Mouse (Mus musculus) forebrain, embryonic 12.5 days (tissue): ENCODE data around the gene Dlx3. TPM values are rescaled to one million over a fixed set of nuclear protein-coding genes. Genes with fewer than 3 reads are reported as not detected.

Experiments
- ATAC-seq: fragments of 200-750 bp; cut with Nextera tagmentation; 2 replicates; pipeline ENCODE4 v1.8.0; 2017; ENCODE audit warnings: moderate TSS enrichment; ENCODE audit not compliant: low FRiP score
- H3K27ac ChIP-seq: fragments of 300-500 bp; sonication (generic); 2 replicates; pipeline ENCODE4 v1.5.1; 2016; ENCODE audit warnings: mild to moderate bottlenecking
- H3K27me3 ChIP-seq: fragments of 300-500 bp; sonication (generic); 2 replicates; pipeline ENCODE4 v1.6.1; 2016; ENCODE audit warnings: mild to moderate bottlenecking
- H3K36me3 ChIP-seq: fragments of 300-500 bp; sonication (generic); replicated peaks from 2 replicates; pipeline ENCODE4 v1.6.1; 2016; ENCODE audit warnings: mild to moderate bottlenecking
- H3K4me1 ChIP-seq: fragments of 300-500 bp; sonication (generic); 2 replicates; pipeline ENCODE4 v1.6.1; 2016
- H3K4me2 ChIP-seq: fragments of 300-500 bp; sonication (generic); 2 replicates; pipeline ENCODE4 v1.6.1; 2016; ENCODE audit warnings: mild to moderate bottlenecking, moderate library complexity
- H3K4me3 ChIP-seq: fragments of 300-500 bp; sonication (generic); replicated peaks from 2 replicates; pipeline ENCODE4 v1.5.1; 2016; ENCODE audit warnings: mild to moderate bottlenecking
- H3K9ac ChIP-seq: fragments of 300-500 bp; sonication (generic); 2 replicates; pipeline ENCODE4 v1.6.1; 2016; ENCODE audit warnings: mild to moderate bottlenecking
- H3K9me3 ChIP-seq: fragments of 300-500 bp; sonication (generic); 2 replicates; pipeline ENCODE4 v1.6.1; 2016
- WGBS: fragments of 180-500 bp; shearing (Covaris S2); methylation state at CpG from one replicate; pipeline ENCODE4 v1.1.7; 2016; 5-methylcytosine and 5-hydroxymethylcytosine counted together
- polyA plus RNA-seq: library from polyadenylated mRNA; unstranded; fragments of >200 nt; fragmentation: Nextera tagmentation; extraction: Ambion mirVana; gene quantifications from 2 replicates; pipeline ENCODE4 v1.2.1, GENCODE M21; 2016

The Dlx3 gene
- polyA plus RNA-seq: 1.0 and 1.1 TPM in 2 replicates

GRCm38 (mm10) chr11:95119990-95120632 lies at the start of gene Dlx3:
Gene Dlx3 (plus strand): TSS chr11:95120119.
- Histone ChIP-seq H3K27ac (no peak within 1 kb of the TSS), H3K4me2 (peak within 1 kb of the TSS; percentile 68), H3K9me3 (no peaks in the 10 kb centered on the region), H3K4me3 (peak within 1 kb of the TSS; percentile 41), H3K36me3 (no peaks in the 10 kb centered on the region), H3K9ac (peak within 1 kb of the TSS; percentile 47; the same call in 1 of the 2 replicates), H3K27me3 (peaks cover 86% of the 10 kb centered on the region), H3K4me1 (peaks cover 24% of the 10 kb centered on the region)
- WGBS: under 1% methylated on average over 54 of the region's 55 CpGs
- peak; percentile 57 for ATAC-seq

GRCm38 (mm10) chr11:95070140-95071107 lies 49.5 kb upstream of the Dlx3 start:
- Histone ChIP-seq H3K9me3 (no peaks in the 10 kb centered on the region), H3K4me3 (no peak overlapping the region), H3K27me3 (peaks cover 26% of the 10 kb centered on the region), H3K36me3 (no peaks in the 10 kb centered on the region), H3K4me1 (peaks cover 4% of the 10 kb centered on the region; the same call in 1 of the 2 replicates), H3K4me2 (no peak overlapping the region), H3K9ac (no peak overlapping the region), H3K27ac (no peak overlapping the region)
- no peak for ATAC-seq
- WGBS: 69% methylated on average over 8 of the region's 8 CpGs

GRCm38 (mm10) chr11:95071266-95071665 lies 48.7 kb upstream of the Dlx3 start:
- Histone ChIP-seq H3K36me3 (no peaks in the 10 kb centered on the region), H3K9me3 (no peaks in the 10 kb centered on the region), H3K4me2 (no peak overlapping the region), H3K4me3 (no peak overlapping the region), H3K4me1 (peaks cover 13% of the 10 kb centered on the region), H3K27me3 (peaks cover 34% of the 10 kb centered on the region), H3K9ac (no peak overlapping the region), H3K27ac (no peak overlapping the region)
- no peak for ATAC-seq
- WGBS: 55% methylated on average over 7 of the region's 7 CpGs

GRCm38 (mm10) chr11:95072136-95072535 lies 47.8 kb upstream of the Dlx3 start:
- Histone ChIP-seq H3K27ac (no peak overlapping the region), H3K9ac (no peak overlapping the region), H3K4me2 (no peak overlapping the region), H3K36me3 (no peaks in the 10 kb centered on the region), H3K4me3 (no peak overlapping the region), H3K9me3 (no peaks in the 10 kb centered on the region), H3K27me3 (peaks cover 42% of the 10 kb centered on the region), H3K4me1 (peaks cover 18% of the 10 kb centered on the region)
- ATAC-seq: no peak
- WGBS: 73% methylated on average over 8 of the region's 8 CpGs

- no peak overlapping the region for H3K4me3 ChIP-seq
- peaks cover 49% of the 10 kb centered on the region for H3K27me3 ChIP-seq
- H3K9me3 ChIP-seq: no peaks in the 10 kb centered on the region
- H3K4me1 ChIP-seq: peaks cover 19% of the 10 kb centered on the region
- ATAC-seq: no peak
- WGBS: 73% methylated on average over 5 of the region's 5 CpGs
- H3K4me2 ChIP-seq: no peak overlapping the region
- H3K36me3 ChIP-seq: no peaks in the 10 kb centered on the region
- no peak overlapping the region for H3K9ac ChIP-seq
- no peak overlapping the region for H3K27ac ChIP-seq
Measured at GRCm38 (mm10) chr11:95072804-95073203, 47.1 kb upstream of the Dlx3 start.

GRCm38 (mm10) chr11:95073835-95074234 lies 46.1 kb upstream of the Dlx3 start:
- peaks cover 58% of the 10 kb centered on the region for H3K27me3 ChIP-seq

GRCm38 (mm10) chr11:95074694-95075093 lies 45.2 kb upstream of the Dlx3 start:
- Histone ChIP-seq H3K4me1 (peaks cover 19% of the 10 kb centered on the region), H3K4me2 (no peak overlapping the region)
- 90% methylated on average over 4 of the region's 4 CpGs for WGBS

More at GRCm38 (mm10) chr11:95073835-95074234, 46.1 kb upstream of the Dlx3 start:
- Histone ChIP-seq H3K9ac (no peak overlapping the region), H3K36me3 (no peaks in the 10 kb centered on the region), H3K9me3 (no peaks in the 10 kb centered on the region), H3K4me1 (peaks cover 19% of the 10 kb centered on the region), H3K4me3 (no peak overlapping the region), H3K27ac (no peak overlapping the region), H3K4me2 (no peak overlapping the region)
- 84% methylated on average over 4 of the region's 4 CpGs for whole genome bisulfite sequencing
- no peak for ATAC-seq

GRCm38 (mm10) chr11:95075197-95076040 lies 44.5 kb upstream of the Dlx3 start:
- H3K4me1 ChIP-seq: peaks cover 19% of the 10 kb centered on the region
- peak overlapping the region; percentile 69; the same call in 1 of the 2 replicates for H3K9ac ChIP-seq
- no peak for ATAC-seq
- H3K27ac ChIP-seq: no peak overlapping the region
- H3K4me3 ChIP-seq: peak overlapping the region; percentile 64
- WGBS: 7% methylated on average over 19 of the region's 19 CpGs
- peaks cover 73% of the 10 kb centered on the region for H3K27me3 ChIP-seq
- peak overlapping the region; percentile 96 for H3K4me2 ChIP-seq
- H3K9me3 ChIP-seq: no peaks in the 10 kb centered on the region
- no peaks in the 10 kb centered on the region for H3K36me3 ChIP-seq

More at GRCm38 (mm10) chr11:95074694-95075093, 45.2 kb upstream of the Dlx3 start:
- no peak for ATAC-seq
- no peak overlapping the region for H3K27ac ChIP-seq
- peaks cover 67% of the 10 kb centered on the region for H3K27me3 ChIP-seq
- no peaks in the 10 kb centered on the region for H3K36me3 ChIP-seq
- no peak overlapping the region for H3K4me3 ChIP-seq
- H3K9ac ChIP-seq: no peak overlapping the region
- no peaks in the 10 kb centered on the region for H3K9me3 ChIP-seq

- under 1% methylated on average over 42 of the region's 42 CpGs for WGBS
- Histone ChIP-seq H3K4me1 (peaks cover 19% of the 10 kb centered on the region), H3K36me3 (no peaks in the 10 kb centered on the region), H3K9me3 (no peaks in the 10 kb centered on the region), H3K27ac (peak overlapping the region; percentile 65), H3K27me3 (peaks cover 73% of the 10 kb centered on the region), H3K4me2 (peak overlapping the region; percentile 96), H3K4me3 (peak overlapping the region; percentile 64), H3K9ac (peak overlapping the region; percentile 69)
- peak; percentile 78 for ATAC-seq
Measured at GRCm38 (mm10) chr11:95076041-95076535, 43.8 kb upstream of the Dlx3 start.

- H3K27me3 ChIP-seq: peaks cover 73% of the 10 kb centered on the region
- WGBS: under 1% methylated on average over 50 of the region's 51 CpGs
- ATAC-seq: peak; percentile 81
Measured at GRCm38 (mm10) chr11:95076536-95077111, 43.3 kb upstream of the Dlx3 start, which contains the start of gene Itga3. Gene Itga3 (minus strand): TSS chr11:95076801.

GRCm38 (mm10) chr11:95077956-95078355 lies 42.0 kb upstream of the Dlx3 start:
- no peak for ATAC-seq
- no peaks in the 10 kb centered on the region for H3K36me3 ChIP-seq
- no peak overlapping the region for H3K4me3 ChIP-seq
- H3K27ac ChIP-seq: no peak overlapping the region
- H3K9ac ChIP-seq: no peak overlapping the region
- H3K9me3 ChIP-seq: no peaks in the 10 kb centered on the region
- H3K4me2 ChIP-seq: no peak overlapping the region
- peaks cover 72% of the 10 kb centered on the region for H3K27me3 ChIP-seq
- H3K4me1 ChIP-seq: peaks cover 19% of the 10 kb centered on the region
- 63% methylated on average over 7 of the region's 7 CpGs for WGBS

More at GRCm38 (mm10) chr11:95076536-95077111, 43.3 kb upstream of the Dlx3 start, which contains the start of gene Itga3:
- Histone ChIP-seq H3K4me1 (peaks cover 19% of the 10 kb centered on the region), H3K36me3 (no peaks in the 10 kb centered on the region), H3K9ac (peak within 1 kb of the TSS; percentile 69), H3K9me3 (no peaks in the 10 kb centered on the region), H3K4me2 (peak within 1 kb of the TSS; percentile 96), H3K4me3 (peak within 1 kb of the TSS; percentile 64), H3K27ac (peak within 1 kb of the TSS; percentile 65)
